Mouse (Mus musculus): Measurements from ENCODE around the gene Prr7. TPM values are rescaled to one million over a fixed set of nuclear protein-coding genes. Genes with fewer than 3 reads are reported as not detected.

Gene Prr7
- polyA plus RNA-seq (2014; fragmentation: Nextera tagmentation; extraction: Ambion mirVana): 2.2 and 2.6 TPM in 2 replicates

DNA sequence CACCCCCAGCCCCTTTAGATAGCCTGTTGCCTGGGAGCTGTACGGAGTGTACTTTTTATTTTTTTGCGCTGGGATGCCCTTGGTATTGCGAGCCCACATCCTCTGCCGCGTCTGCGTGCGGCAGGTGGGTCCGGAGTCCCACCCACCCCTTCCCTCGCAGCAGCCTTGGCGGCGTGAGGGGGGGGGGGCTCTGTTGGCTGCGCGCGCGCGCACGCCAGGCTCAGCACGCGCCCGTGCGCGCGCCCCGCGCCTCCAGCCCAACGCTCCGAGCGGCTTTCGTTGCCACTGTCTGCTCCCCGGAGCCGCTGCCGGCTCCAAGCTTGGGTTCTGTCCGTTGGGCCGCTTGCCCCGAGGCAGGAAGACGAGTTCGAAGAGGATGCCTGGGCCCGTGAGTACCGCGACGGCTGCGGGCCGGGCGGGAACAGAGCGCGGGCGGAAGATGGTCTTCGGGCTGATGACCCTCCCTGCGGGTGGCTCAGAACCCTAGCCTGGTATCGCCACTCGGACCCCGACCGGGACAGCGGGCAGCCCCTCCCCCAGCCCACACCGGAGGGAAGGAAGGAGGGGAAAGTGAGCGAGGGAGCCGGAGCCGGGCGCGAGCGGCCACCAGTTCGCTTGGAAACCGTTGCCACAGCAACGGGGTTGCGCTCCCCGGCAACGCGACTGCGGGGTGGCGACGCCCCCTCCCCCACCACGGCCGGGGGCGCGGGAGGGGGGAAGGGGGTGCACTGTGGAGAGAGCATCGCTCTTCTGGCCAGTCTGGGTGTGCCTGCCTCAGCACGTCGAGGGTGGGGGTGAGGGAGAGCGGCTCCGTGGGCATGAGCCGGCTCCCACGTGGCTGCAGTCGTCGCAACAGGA is at the start of gene Prr7:
Gene Prr7 (plus strand): TSS at position 241 of the 858 bp plus-strand sequence.
- no peaks in the 10 kb centered on the region for H3K9me3 ChIP-seq (ENCODE audit: control insufficient read depth, low read length)
- H3K4me3 ChIP-seq (ENCODE audit: low read depth, low read length): peak within 1 kb of the TSS; percentile 50
- under 1% methylated on average over 65 of the region's 84 CpGs for WGBS
- peak within 1 kb of the TSS; percentile 66 for H3K4me2 ChIP-seq (ENCODE audit: low read depth)
- peak; percentile 83 for ATAC-seq (ENCODE audit: insufficient read depth, low FRiP score, low TSS enrichment)
- H3K36me3 ChIP-seq (ENCODE audit: control insufficient read depth, insufficient read depth, low read length): peaks cover 6% of the 10 kb centered on the region
- peak; percentile 88 for DNase-seq (ENCODE audit: low spot score)
- H3K27me3 ChIP-seq (ENCODE audit: control insufficient read depth, insufficient read depth, low read length): no peaks in the 10 kb centered on the region
- peaks cover 24% of the 10 kb centered on the region for H3K4me1 ChIP-seq (ENCODE audit: control insufficient read depth, insufficient read depth, low read length)
- peak within 1 kb of the TSS; percentile 84 for H3K27ac ChIP-seq (ENCODE audit: low read depth, low read length)
- H3K9ac ChIP-seq (ENCODE audit: low read length): peak within 1 kb of the TSS; percentile 69

DNA sequence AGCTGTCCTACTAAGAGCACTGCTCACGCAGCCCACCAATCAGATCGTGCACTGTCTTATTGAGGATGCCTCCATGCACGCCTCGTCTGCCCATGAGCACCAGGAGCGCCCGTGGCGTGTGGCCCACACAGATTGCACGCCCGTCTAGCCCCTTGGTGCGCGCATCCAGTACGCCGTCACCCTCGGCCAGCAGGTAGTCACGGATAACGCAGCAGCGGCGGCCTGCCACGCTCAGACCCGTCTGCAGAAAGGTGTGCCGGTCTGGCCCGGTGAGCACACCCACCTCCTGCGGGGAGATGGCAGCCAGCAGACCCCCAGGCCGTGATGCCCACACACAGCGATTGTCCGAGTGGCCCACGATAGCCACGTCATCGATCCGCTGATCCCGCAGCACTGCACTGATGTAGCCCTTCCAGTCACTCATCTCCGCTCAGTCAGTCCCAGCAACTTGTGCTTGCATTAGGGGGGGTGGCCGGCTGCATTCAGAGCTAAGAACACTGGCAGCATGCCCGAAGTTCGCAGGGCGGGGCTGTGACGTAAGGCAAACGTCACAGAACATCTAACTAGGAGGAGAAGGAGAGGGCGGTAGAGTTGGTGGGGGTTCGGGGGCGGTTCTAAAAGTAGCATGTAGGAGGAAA is 49.2 kb upstream of the Prr7 start, which contains the start of gene Pfn3:
Gene Pfn3 (minus strand): TSS at position 490 of the 638 bp plus-strand sequence.
- H3K4me1 ChIP-seq (ENCODE audit: control insufficient read depth, insufficient read depth, low read length): no peaks in the 10 kb centered on the region
- H3K27me3 ChIP-seq (ENCODE audit: control insufficient read depth, insufficient read depth, low read length): peaks cover 20% of the 10 kb centered on the region
- peak within 1 kb of the TSS; percentile 61 for H3K4me2 ChIP-seq (ENCODE audit: low read depth)
- peak; percentile 50; the same call in 1 of the 2 replicates for ATAC-seq (ENCODE audit: insufficient read depth, low FRiP score, low TSS enrichment)
- peak; percentile 76 for DNase-seq (ENCODE audit: low spot score)
- no peaks in the 10 kb centered on the region for H3K9me3 ChIP-seq (ENCODE audit: control insufficient read depth, low read length)
- no peak within 1 kb of the TSS for H3K27ac ChIP-seq (ENCODE audit: low read depth, low read length)
- peak within 1 kb of the TSS; percentile 34 for H3K4me3 ChIP-seq (ENCODE audit: low read depth, low read length)
- H3K36me3 ChIP-seq (ENCODE audit: control insufficient read depth, insufficient read depth, low read length): no peaks in the 10 kb centered on the region
- 9% methylated on average over 41 of the region's 41 CpGs for WGBS
- H3K9ac ChIP-seq (ENCODE audit: low read length): peak within 1 kb of the TSS; percentile 48

- Histone ChIP-seq H3K4me3 (ENCODE audit: low read depth, low read length) (no peak overlapping the region), H3K9ac (ENCODE audit: low read length) (no peak overlapping the region), H3K27me3 (ENCODE audit: control insufficient read depth, insufficient read depth, low read length) (peaks cover 41% of the 10 kb centered on the region), H3K27ac (ENCODE audit: low read depth, low read length) (no peak overlapping the region), H3K4me2 (ENCODE audit: low read depth) (no peak overlapping the region), H3K9me3 (ENCODE audit: control insufficient read depth, low read length) (no peaks in the 10 kb centered on the region), H3K4me1 (ENCODE audit: control insufficient read depth, insufficient read depth, low read length) (0 out of 2 replicates have a peak, but pooled peaks cover 3% of the 10 kb centered on the region), H3K36me3 (ENCODE audit: control insufficient read depth, insufficient read depth, low read length) (no peaks in the 10 kb centered on the region)
- WGBS: 10% methylated on average over 12 of the region's 12 CpGs
- DNase-seq (ENCODE audit: low spot score) (peak; percentile 88), ATAC-seq (ENCODE audit: insufficient read depth, low FRiP score, low TSS enrichment) (peak; percentile 48; the same call in 1 of the 2 replicates)
Observed at GRCm38 (mm10) chr13:55418004-55418403, 46.1 kb upstream of the Prr7 start.

- no peaks in the 10 kb centered on the region for H3K9me3 ChIP-seq (ENCODE audit: control insufficient read depth, low read length)
- peaks cover 41% of the 10 kb centered on the region for H3K27me3 ChIP-seq (ENCODE audit: control insufficient read depth, insufficient read depth, low read length)
- no peaks in the 10 kb centered on the region for H3K36me3 ChIP-seq (ENCODE audit: control insufficient read depth, insufficient read depth, low read length)
- no peak for DNase-seq (ENCODE audit: low spot score)
- ATAC-seq (ENCODE audit: insufficient read depth, low FRiP score, low TSS enrichment): no peak
- no peak overlapping the region for H3K4me3 ChIP-seq (ENCODE audit: low read depth, low read length)
- WGBS: 84% methylated on average over 5 of the region's 5 CpGs
- no peak overlapping the region for H3K4me2 ChIP-seq (ENCODE audit: low read depth)
- H3K27ac ChIP-seq (ENCODE audit: low read depth, low read length): no peak overlapping the region
- no peak overlapping the region for H3K9ac ChIP-seq (ENCODE audit: low read length)
- H3K4me1 ChIP-seq (ENCODE audit: control insufficient read depth, insufficient read depth, low read length): 0 out of 2 replicates have a peak, but pooled peaks cover 3% of the 10 kb centered on the region
Observed at GRCm38 (mm10) chr13:55419142-55419541, 44.9 kb upstream of the Prr7 start.

- no peaks in the 10 kb centered on the region for H3K9me3 ChIP-seq (ENCODE audit: control insufficient read depth, low read length)
- no peak overlapping the region for H3K27ac ChIP-seq (ENCODE audit: low read depth, low read length)
- ATAC-seq (ENCODE audit: insufficient read depth, low FRiP score, low TSS enrichment) (no peak), DNase-seq (ENCODE audit: low spot score) (no peak)
- H3K36me3 ChIP-seq (ENCODE audit: control insufficient read depth, insufficient read depth, low read length): no peaks in the 10 kb centered on the region
- no peak overlapping the region for H3K9ac ChIP-seq (ENCODE audit: low read length)
- H3K4me1 ChIP-seq (ENCODE audit: control insufficient read depth, insufficient read depth, low read length): 0 out of 2 replicates have a peak, but pooled peaks cover 3% of the 10 kb centered on the region
- peaks cover 39% of the 10 kb centered on the region for H3K27me3 ChIP-seq (ENCODE audit: control insufficient read depth, insufficient read depth, low read length)
- no peak overlapping the region for H3K4me3 ChIP-seq (ENCODE audit: low read depth, low read length)
- WGBS: 30% methylated on average over 51 of the region's 51 CpGs
- H3K4me2 ChIP-seq (ENCODE audit: low read depth): no peak overlapping the region
Observed at GRCm38 (mm10) chr13:55420018-55420932, 43.8 kb upstream of the Prr7 start.

GRCm38 (mm10) chr13:55420933-55421800 is 42.9 kb upstream of the Prr7 start:
- Histone ChIP-seq H3K4me3 (ENCODE audit: low read depth, low read length) (no peak overlapping the region; the same call in 1 of the 2 replicates), H3K9ac (ENCODE audit: low read length) (no peak overlapping the region)

DNA sequence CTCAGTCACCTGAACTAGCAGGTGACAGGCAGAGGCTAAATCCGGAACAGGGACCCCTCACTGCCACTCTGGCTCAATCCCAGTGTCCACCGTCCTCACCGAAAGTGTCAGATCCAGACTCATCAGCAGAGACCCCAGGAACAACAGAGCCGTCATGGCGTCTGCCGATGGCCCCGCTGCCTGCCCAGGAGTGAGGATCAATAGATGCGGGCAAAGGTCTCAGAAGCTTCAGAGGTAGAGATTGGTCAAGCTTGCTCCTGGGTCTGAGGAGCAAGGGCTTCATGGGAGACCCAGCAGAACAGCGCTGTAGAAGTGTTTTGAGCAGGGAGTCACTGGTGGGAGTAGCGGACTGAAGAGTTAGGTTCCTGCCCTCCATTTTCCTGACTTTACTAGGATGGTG is 37.5 kb upstream of the Prr7 start, which contains the start of gene F12:
Gene F12 (minus strand): TSS at position 181 of the 400 bp plus-strand sequence.
- ATAC-seq (ENCODE audit: insufficient read depth, low FRiP score, low TSS enrichment) (no peak), DNase-seq (ENCODE audit: low spot score) (no peak)
- H3K4me3 ChIP-seq (ENCODE audit: low read depth, low read length): no peak within 1 kb of the TSS
- no peak within 1 kb of the TSS for H3K4me2 ChIP-seq (ENCODE audit: low read depth)
- H3K4me1 ChIP-seq (ENCODE audit: control insufficient read depth, insufficient read depth, low read length): no peaks in the 10 kb centered on the region
- WGBS: 89% methylated on average over 10 of the region's 10 CpGs
- H3K9ac ChIP-seq (ENCODE audit: low read length): no peak within 1 kb of the TSS
- no peaks in the 10 kb centered on the region for H3K36me3 ChIP-seq (ENCODE audit: control insufficient read depth, insufficient read depth, low read length)
- no peak within 1 kb of the TSS for H3K27ac ChIP-seq (ENCODE audit: low read depth, low read length)
- H3K27me3 ChIP-seq (ENCODE audit: control insufficient read depth, insufficient read depth, low read length): peaks cover 4% of the 10 kb centered on the region
- no peaks in the 10 kb centered on the region for H3K9me3 ChIP-seq (ENCODE audit: control insufficient read depth, low read length)

More at GRCm38 (mm10) chr13:55420933-55421800, 42.9 kb upstream of the Prr7 start:
- Histone ChIP-seq H3K9me3 (ENCODE audit: control insufficient read depth, low read length) (no peaks in the 10 kb centered on the region), H3K4me2 (ENCODE audit: low read depth) (peak overlapping the region; percentile 13; the same call in 1 of the 2 replicates), H3K27me3 (ENCODE audit: control insufficient read depth, insufficient read depth, low read length) (peaks cover 39% of the 10 kb centered on the region), H3K4me1 (ENCODE audit: control insufficient read depth, insufficient read depth, low read length) (0 out of 2 replicates have a peak, but pooled peaks cover 3% of the 10 kb centered on the region), H3K36me3 (ENCODE audit: control insufficient read depth, insufficient read depth, low read length) (no peaks in the 10 kb centered on the region), H3K27ac (ENCODE audit: low read depth, low read length) (no peak overlapping the region)
- 13% methylated on average over 35 of the region's 35 CpGs for WGBS
- ATAC-seq (ENCODE audit: insufficient read depth, low FRiP score, low TSS enrichment) (no peak), DNase-seq (ENCODE audit: low spot score) (peak; percentile 71)

All from neural tube, embryonic 11.5 days (tissue).